Comparison of ENCODE assay signal across 10 mouse cellular contexts in genomic region chr11:101667871-101668532, GRCm38 (mm10). TPM values are rescaled to one million over a fixed set of nuclear protein-coding genes. Genes with fewer than 3 reads are reported as not detected.
DNase-seq lines count a peak whose midpoint lies in the region; ATAC-seq and TF ChIP-seq lines count a peak whose summit lies in the region.
"Had no signal": no experiment of that assay in that cellular context is flagged by ENCODE, and none has a peak within 500 bp of the region (broad histone marks: within the 10 kb centered on the region; RNA-seq: fewer than 3 reads in every experiment).

No protein-coding gene starts in this region.

- no peaks in the 10 kb centered on the region for H3K79me2 ChIP-seq in myocyte (ENCODE audit: control insufficient read depth, insufficient read depth)

- ATAC-seq in hindbrain, embryonic 13.5 days (ENCODE audit: low FRiP score) = no peak

- no peak overlapping the region for H3ac ChIP-seq in myocyte (ENCODE audit: control insufficient read depth, insufficient read length)

- intact Hi-C loops in left cerebral cortex, postnatal 25 days (cut with DNase I) = no loop called here

- H3K27me3 ChIP-seq in hindbrain, embryonic 13.5 days = 0 out of 2 replicates have a peak, but pooled peaks cover 3% of the 10 kb centered on the region
- H3K27me3 ChIP-seq in myocyte (ENCODE audit: control insufficient read depth, insufficient read depth, insufficient read length) = no peaks in the 10 kb centered on the region
- H3K27me3 ChIP-seq: embryonic facial prominence, embryonic 13.5 days had no signal

- H3K27ac ChIP-seq in hindbrain, embryonic 13.5 days = peak overlapping the region; percentile 31
- H3K27ac ChIP-seq: embryonic facial prominence, embryonic 13.5 days; limb, embryonic 15.5 days had no signal

- DNase-seq in layer of hippocampus, adult 9-11 months = peak; percentile 51
- DNase-seq in layer of hippocampus, postnatal 25 days (ENCODE audit: extremely low spot score in 1 of 2, low spot score in 1 of 2) = no peak
- DNase-seq in gastrocnemius, adult 8-10 months (ENCODE audit: low spot score in 2 of 2) = peak; percentile 51 to 54
- peak; percentile 41 to 83 for DNase-seq in left cerebral cortex, postnatal 25 days (ENCODE audit: low spot score in 2 of 2)
- no peak for DNase-seq in T-cell, adult 2 months (ENCODE audit: low spot score)
- DNase-seq in cerebellum, adult 8-10 months = no peak

- H3K9ac ChIP-seq in hindbrain, embryonic 13.5 days = peak overlapping the region; percentile 55; the same call in 1 of the 2 replicates
- H3K9ac ChIP-seq: limb, embryonic 15.5 days had no signal

- no peaks in the 10 kb centered on the region for H3K36me3 ChIP-seq in hindbrain, embryonic 13.5 days
- no peaks in the 10 kb centered on the region for H3K36me3 ChIP-seq in myocyte (ENCODE audit: control insufficient read depth, insufficient read depth)
- H3K36me3 ChIP-seq: embryonic facial prominence, embryonic 13.5 days; limb, embryonic 15.5 days had no signal

- peaks cover 40% of the 10 kb centered on the region for H3K4me1 ChIP-seq in hindbrain, embryonic 13.5 days (replicated peaks)

- peak overlapping the region; percentile 86 for H3K4me2 ChIP-seq in hindbrain, embryonic 13.5 days
- H3K4me2 ChIP-seq in myocyte (ENCODE audit: low read depth) = peak overlapping the region; percentile 42
- H3K4me2 ChIP-seq: limb, embryonic 15.5 days had no signal

- 75% methylated on average over 14 of the region's 14 CpGs for WGBS in hindbrain, embryonic 13.5 days

- no peaks in the 10 kb centered on the region for H3K9me3 ChIP-seq in hindbrain, embryonic 13.5 days
- H3K9me3 ChIP-seq: embryonic facial prominence, embryonic 13.5 days; limb, embryonic 15.5 days had no signal

- H3K4me3 ChIP-seq in hindbrain, embryonic 13.5 days = no peak overlapping the region
- H3K4me3 ChIP-seq in myocyte = no peak overlapping the region
- H3K4me3 ChIP-seq: limb, embryonic 15.5 days had no signal

- TF ChIP-seq POLR2A in myocyte (IDR thresholded peaks at IDR 0.05; ENCODE audit: insufficient read length, low read depth) = no peak

TF ChIP-seq in myocyte, 11 proteins besides CTCF, POLR2A, EP300 and RAD21:
- TF ChIP-seq MYOG (IDR thresholded peaks at IDR 0.05; ENCODE audit: control insufficient read depth in 1 of 3, insufficient read depth in 1 of 3, insufficient read length in 2 of 3, low read depth in 2 of 3) (peak in 2 of 3 experiments; percentile 38 to 71), MYOD1 (IDR thresholded peaks at IDR 0.05; ENCODE audit: control insufficient read depth in 1 of 3, insufficient read length in 2 of 3, low read depth in 2 of 3) (peak in 2 of 3 experiments; percentile 16 to 18), POLR2AphosphoS2 (IDR thresholded peaks at IDR 0.05; ENCODE audit: insufficient read length, low read depth) (no peak)

RNA-seq across cellular contexts. Expression of gene Arl4d, which starts 2.7 kb away (rescaled TPM):
- 10 to 100 TPM; 10.4 to 11.9 TPM for total RNA-seq in layer of hippocampus, postnatal 25 days (2021)
- 10 to 100 TPM in 1 of 4 experiments, 1 to 10 TPM in 3; 4.6 to 10.2 (median 5.7) TPM for total RNA-seq in gastrocnemius, adult 8-10 months (2022)
- polyA plus RNA-seq in hindbrain, embryonic 13.5 days (2015; fragmentation: Nextera tagmentation; extraction: Ambion mirVana) = 8.0 and 10.7 TPM in 2 replicates
- total RNA-seq in left cerebral cortex, postnatal 25 days (2021) = 10 to 100 TPM; 23.9 to 32.1 TPM
- polyA plus RNA-seq in myocyte (2012; fragmentation: generic; extraction: Trizol) = 7.7 TPM

RNA-seq across cellular contexts. Expression of gene Rdm1, which starts 41.0 kb away (rescaled TPM):
- 1 to 10 TPM; 8.1 to 8.2 TPM for total RNA-seq in layer of hippocampus, postnatal 25 days (2021)
- 10 to 100 TPM; 29.7 to 40.5 (median 33.7) TPM for total RNA-seq in gastrocnemius, adult 8-10 months (2022)
- polyA plus RNA-seq in hindbrain, embryonic 13.5 days (2015; fragmentation: Nextera tagmentation; extraction: Ambion mirVana) = 15.5 and 18.9 TPM in 2 replicates
- 1 to 10 TPM; 6.0 to 7.2 TPM for total RNA-seq in left cerebral cortex, postnatal 25 days (2021)
- polyA plus RNA-seq in myocyte (2012; fragmentation: generic; extraction: Trizol) = 8.5 TPM

Comparison
In these comparisons a context has a peak if more than half of its experiments do, and no peak if none do; other contexts are left out.
1. DNase-seq: peak in layer of hippocampus, adult 9-11 months (single experiment), gastrocnemius, adult 8-10 months (2 of 2) and left cerebral cortex, postnatal 25 days (2 of 2); none in layer of hippocampus, postnatal 25 days (0 of 2), T-cell, adult 2 months (single experiment) and cerebellum, adult 8-10 months (single experiment).